In genomic region chr11:77160744-77161143, GRCm38 (mm10) we compare ENCODE assay signal across 20 mouse cellular contexts. TPM values are rescaled to one million over a fixed set of nuclear protein-coding genes. Genes with fewer than 3 reads are reported as not detected.
DNase-seq lines count a peak whose midpoint lies in the region; ATAC-seq and TF ChIP-seq lines count a peak whose summit lies in the region.
"Had no signal": no experiment of that assay in that cellular context is flagged by ENCODE, and none has a peak within 500 bp of the region (broad histone marks: within the 10 kb centered on the region; RNA-seq: fewer than 3 reads in every experiment).

No protein-coding gene starts in this region.

- H3K4me2 ChIP-seq in intestine, postnatal 0 days (replicated peaks; ENCODE audit: low read depth), result peak overlapping the region; percentile 21; the same call in 1 of the 2 replicates
- H3K4me2 ChIP-seq in myocyte (ENCODE audit: low read depth), result peak overlapping the region; percentile 57
- H3K4me2 ChIP-seq: forebrain, embryonic 13.5 days; heart, embryonic 11.5 days; heart, embryonic 15.5 days; hindbrain, embryonic 15.5 days had no signal

- H3K4me3 ChIP-seq in MEL (ENCODE audit: control insufficient read depth in 1 of 2, insufficient read depth in 1 of 2, low read depth in 2 of 2, low read length in 2 of 2), result peak overlapping the region; percentile 36 to 40
- H3K4me3 ChIP-seq in intestine, postnatal 0 days (ENCODE audit: low read depth, low read length), result no peak overlapping the region
- H3K4me3 ChIP-seq in myocyte, result no peak overlapping the region
- H3K4me3 ChIP-seq: embryonic facial prominence, embryonic 10.5 days; forebrain, embryonic 13.5 days; gastrocnemius, adult 2 months; heart, embryonic 15.5 days; hindbrain, embryonic 15.5 days had no signal

- peak overlapping the region; percentile 28 for H3K9ac ChIP-seq in MEL (ENCODE audit: control insufficient read depth, low read depth, low read length, poor library complexity, severe bottlenecking)
- H3K9ac ChIP-seq in intestine, postnatal 0 days (ENCODE audit: low read depth, low read length), result no peak overlapping the region
- H3K9ac ChIP-seq: forebrain, embryonic 13.5 days; forebrain, postnatal 0 days; heart, embryonic 15.5 days; hindbrain, embryonic 15.5 days had no signal

- TF ChIP-seq CTCF in MEL (IDR thresholded peaks at IDR 0.05 in 2 of 3, conservative IDR thresholded peaks at IDR 0.05 in 1 of 3; ENCODE audit: control insufficient read depth in 1 of 3, insufficient read depth in 1 of 3, low read depth in 2 of 3, low read length in 3 of 3, poor library complexity in 1 of 3, severe bottlenecking in 1 of 3), result no peak
- no peak for TF ChIP-seq CTCF in intestine, postnatal 0 days (IDR thresholded peaks at IDR 0.05; ENCODE audit: low read depth)

- H3K79me2 ChIP-seq in MEL (ENCODE audit: control insufficient read depth, insufficient read depth, low read length, poor library complexity), result no peaks in the 10 kb centered on the region
- no peaks in the 10 kb centered on the region for H3K79me2 ChIP-seq in myocyte (ENCODE audit: control insufficient read depth, insufficient read depth)

- H3K4me1 ChIP-seq in MEL (ENCODE audit: control insufficient read depth in 1 of 2, insufficient read depth in 2 of 2, low read length in 2 of 2), result peaks cover 3 to 5% of the 10 kb centered on the region in 2 experiments
- no peaks in the 10 kb centered on the region for H3K4me1 ChIP-seq in intestine, postnatal 0 days (replicated peaks; ENCODE audit: control insufficient read depth, insufficient read depth, low read length)
- H3K4me1 ChIP-seq: embryonic facial prominence, embryonic 10.5 days; forebrain, embryonic 13.5 days; heart, embryonic 15.5 days; hindbrain, embryonic 15.5 days had no signal

- H3K36me3 ChIP-seq in MEL (ENCODE audit: control insufficient read depth in 1 of 2, insufficient read depth in 2 of 2, low read length in 2 of 2) (peaks cover 0 to 9% of the 10 kb centered on the region in 2 experiments; a peak in 2 of 4 replicates), myocyte (ENCODE audit: control insufficient read depth, insufficient read depth) (no peaks in the 10 kb centered on the region)
- no peaks in the 10 kb centered on the region for H3K36me3 ChIP-seq in intestine, postnatal 0 days (ENCODE audit: control insufficient read depth, insufficient read depth)
- H3K36me3 ChIP-seq: embryonic facial prominence, embryonic 10.5 days; heart, embryonic 15.5 days; hindbrain, embryonic 15.5 days had no signal

- 32% methylated on average over 1 of the region's 1 CpGs for WGBS in intestine, postnatal 0 days

- TF ChIP-seq RAD21 in MEL (IDR thresholded peaks at IDR 0.05; ENCODE audit: low read depth, low read length), result no peak

- peak in 1 of 2 experiments; percentile 38; a peak in 2 of 4 replicates for TF ChIP-seq EP300 in MEL (IDR thresholded peaks at IDR 0.05; ENCODE audit: low read depth in 1 of 2, low read length in 2 of 2)

- no peak for TF ChIP-seq POLR2A in MEL (IDR thresholded peaks at IDR 0.05; ENCODE audit: control insufficient read depth in 1 of 2, insufficient read depth in 1 of 2, low read depth in 1 of 2, low read length in 2 of 2, poor library complexity in 1 of 2)
- no peak for TF ChIP-seq POLR2A in myocyte (IDR thresholded peaks at IDR 0.05; ENCODE audit: insufficient read length, low read depth)

- DNase-seq in MEL (ENCODE audit: low read depth, low spot score), result no peak
- peak; percentile 14 for DNase-seq in yolk sac, embryonic 10.5 days (ENCODE audit: low spot score)
- no peak for DNase-seq in gastrocnemius, adult 18-20 months (ENCODE audit: low spot score)
- no peak for DNase-seq in right cerebral cortex, postnatal 36 days (ENCODE audit: low spot score in 2 of 2)
- DNase-seq: adrenal gland, adult 8-10 months; adrenal gland, postnatal 36 days; cerebellum, adult 2 months; cerebellum, postnatal 10 days; forebrain, postnatal 0 days; gastrocnemius, postnatal 25 days; heart, adult 11 months; heart, postnatal 14 days had no signal

- peak; percentile 49 for ATAC-seq in intestine, postnatal 0 days
- ATAC-seq: forebrain, embryonic 13.5 days; forebrain, postnatal 0 days had no signal

- H3K27ac ChIP-seq in MEL (ENCODE audit: control insufficient read depth, low read depth, low read length), result peak overlapping the region; percentile 50
- no peak overlapping the region for H3K27ac ChIP-seq in intestine, postnatal 0 days (ENCODE audit: low read depth, low read length)
- H3K27ac ChIP-seq: embryonic facial prominence, embryonic 10.5 days; forebrain, embryonic 13.5 days; gastrocnemius, adult 2 months; heart, embryonic 15.5 days; hindbrain, embryonic 15.5 days had no signal

- H3K27me3 ChIP-seq in MEL (ENCODE audit: control insufficient read depth in 1 of 2, insufficient read depth in 2 of 2, low read length in 2 of 2) (no peaks in the 10 kb centered on the region), myocyte (ENCODE audit: control insufficient read depth, insufficient read depth, insufficient read length) (no peaks in the 10 kb centered on the region)
- H3K27me3 ChIP-seq in intestine, postnatal 0 days (replicated peaks; ENCODE audit: control insufficient read depth, insufficient read depth, low read length), result no peaks in the 10 kb centered on the region
- H3K27me3 ChIP-seq: forebrain, embryonic 13.5 days; heart, embryonic 15.5 days; hindbrain, embryonic 15.5 days had no signal

- H3K9me3 ChIP-seq in MEL (replicated peaks; ENCODE audit: insufficient read depth, low read length), result no peaks in the 10 kb centered on the region
- no peaks in the 10 kb centered on the region; the same call in 1 of the 2 replicates for H3K9me3 ChIP-seq in intestine, postnatal 0 days (ENCODE audit: control insufficient read depth)
- H3K9me3 ChIP-seq: embryonic facial prominence, embryonic 10.5 days; forebrain, embryonic 13.5 days; heart, embryonic 15.5 days; hindbrain, embryonic 15.5 days had no signal

- H3ac ChIP-seq in myocyte (ENCODE audit: control insufficient read depth, insufficient read length), result no peak overlapping the region

TF ChIP-seq in MEL, 35 proteins besides CTCF, POLR2A, EP300 and RAD21 (continues in another document):
- TF ChIP-seq MAX (IDR thresholded peaks at IDR 0.05; ENCODE audit: low read length) (no peak), JUND (IDR thresholded peaks at IDR 0.05; ENCODE audit: low read depth, low read length) (no peak), CHD2 (IDR thresholded peaks at IDR 0.05; ENCODE audit: low read length) (no peak), RCOR1 (IDR thresholded peaks at IDR 0.05; ENCODE audit: low read depth, low read length) (no peak), MYB (IDR thresholded peaks at IDR 0.05; ENCODE audit: low read depth, low read length) (no peak), ETS1 (IDR thresholded peaks at IDR 0.05; ENCODE audit: low read depth, low read length) (peak; percentile 62; the same call in 1 of the 2 replicates), SMC3 (IDR thresholded peaks at IDR 0.05; ENCODE audit: low read depth, low read length) (no peak), GABPA (IDR thresholded peaks at IDR 0.05; ENCODE audit: low read depth, low read length) (no peak), ZC3H11A (IDR thresholded peaks at IDR 0.05; ENCODE audit: low read depth, low read length) (no peak), MXI1 (IDR thresholded peaks at IDR 0.05; ENCODE audit: low read depth, low read length) (peak; percentile 31; the same call in 1 of the 2 replicates), MAZ (IDR thresholded peaks at IDR 0.05; ENCODE audit: low read depth, low read length) (no peak), E2F4 (IDR thresholded peaks at IDR 0.05; ENCODE audit: borderline replicate concordance, low read depth, low read length) (no peak), MAFK (IDR thresholded peaks at IDR 0.05; ENCODE audit: borderline replicate concordance, low read depth, low read length) (no peak), POLR2AphosphoS2 (IDR thresholded peaks at IDR 0.05; ENCODE audit: low read length) (no peak), NELFE (IDR thresholded peaks at IDR 0.05; ENCODE audit: low read depth, low read length) (no peak)

TF ChIP-seq in myocyte, 11 proteins besides CTCF, POLR2A, EP300 and RAD21:
- TF ChIP-seq USF1 (IDR thresholded peaks at IDR 0.05; ENCODE audit: low read depth) (no peak), TCF3 (IDR thresholded peaks at IDR 0.05; ENCODE audit: insufficient read length, low read depth) (no peak), MYOD1 (IDR thresholded peaks at IDR 0.05; ENCODE audit: control insufficient read depth in 1 of 3, insufficient read length in 2 of 3, low read depth in 2 of 3) (no peak), MAX (IDR thresholded peaks at IDR 0.05; ENCODE audit: low read depth) (no peak), E2F4 (IDR thresholded peaks at IDR 0.05; ENCODE audit: insufficient read depth) (no peak), TCF12 (IDR thresholded peaks at IDR 0.05; ENCODE audit: insufficient read depth, poor library complexity, severe bottlenecking) (no peak), POLR2AphosphoS2 (IDR thresholded peaks at IDR 0.05; ENCODE audit: insufficient read length, low read depth) (no peak), MYOG (IDR thresholded peaks at IDR 0.05; ENCODE audit: control insufficient read depth in 1 of 3, insufficient read depth in 1 of 3, insufficient read length in 2 of 3, low read depth in 2 of 3) (no peak), SRF (IDR thresholded peaks at IDR 0.05; ENCODE audit: control insufficient read depth, insufficient read length, low read depth) (no peak), REST (IDR thresholded peaks at IDR 0.05; ENCODE audit: insufficient read depth, insufficient read length) (no peak), CEBPB (IDR thresholded peaks at IDR 0.05; ENCODE audit: insufficient read depth, poor library complexity, severe bottlenecking) (no peak)

RNA-seq across cellular contexts. Expression of gene Efcab5, which starts 28.0 kb away (rescaled TPM):
- 0.23 and 0.27 TPM in 2 replicates for total RNA-seq in MEL (2012; rRNA removed)
- polyA plus RNA-seq in MEL (2012; ENCODE audit: insufficient read depth in 1 of 2, insufficient read length in 2 of 2, low read depth in 1 of 2, low replicate concordance in 2 of 2, missing spikeins in 1 of 2), result under 1 TPM in 1 of 2 experiments, not detected in 1; 0.29 TPM
- 0.46 and 0.55 TPM in 2 replicates for polyA plus RNA-seq in intestine, postnatal 0 days (2015; fragmentation: Nextera tagmentation; extraction: Ambion mirVana)
- 0.04 TPM for polyA plus RNA-seq in myocyte (2012; fragmentation: generic; extraction: Trizol)
- under 1 TPM; 0.07 to 0.12 TPM for total RNA-seq in gastrocnemius, adult 18-20 months (2021)

RNA-seq across cellular contexts. Expression of gene Ssh2, which starts 55.3 kb away (rescaled TPM):
- total RNA-seq in MEL (2012; rRNA removed), result 6.3 and 9.7 TPM in 2 replicates
- polyA plus RNA-seq in MEL (2012; ENCODE audit: insufficient read depth in 1 of 2, insufficient read length in 2 of 2, low read depth in 1 of 2, low replicate concordance in 2 of 2, missing spikeins in 1 of 2) (10 to 100 TPM; 16.5 to 29.2 TPM), myocyte (2012; fragmentation: generic; extraction: Trizol) (4.8 TPM)
- polyA plus RNA-seq in intestine, postnatal 0 days (2015; fragmentation: Nextera tagmentation; extraction: Ambion mirVana), result 2.7 and 3.3 TPM in 2 replicates
- total RNA-seq in gastrocnemius, adult 18-20 months (2021), result 10 to 100 TPM; 49.1 to 49.3 TPM

Comparison
In these comparisons a context has a peak if more than half of its experiments do, and no peak if none do; other contexts are left out.
1. H3K4me3 ChIP-seq: peak in MEL (2 of 2); none in intestine, postnatal 0 days (single experiment) and myocyte (single experiment).